Mouse (Mus musculus) limb, embryonic 15.5 days (tissue): ENCODE results near the gene Lemd1. TPM values are rescaled to one million over a fixed set of nuclear protein-coding genes. Genes with fewer than 3 reads are reported as not detected.
A peak's percentile ranks its signal among the peaks of the same experiment; 100 is the strongest.

Experiments used
- ATAC-seq: fragments of 200-750 bp; cut with Nextera tagmentation; 2 replicates; pipeline ENCODE4 v1.8.0; 2017; ENCODE audit warnings: low read depth, moderate TSS enrichment; ENCODE audit not compliant: insufficient number of reproducible peaks, low FRiP score, low TSS enrichment
- H3K27ac ChIP-seq: fragments of 300-500 bp; sonication (generic); 2 replicates; pipeline ENCODE4 v1.5.1; 2015; ENCODE audit warnings: moderate library complexity, mild to moderate bottlenecking, inconsistent platforms
- H3K27me3 ChIP-seq: fragments of 300-500 bp; sonication (generic); 2 replicates; pipeline ENCODE4 v1.6.1; 2015; ENCODE audit warnings: inconsistent platforms
- H3K36me3 ChIP-seq: fragments of 300-500 bp; sonication (generic); 2 replicates; pipeline ENCODE4 v1.6.1; 2015; ENCODE audit warnings: inconsistent platforms
- H3K4me1 ChIP-seq: fragments of 300-500 bp; sonication (generic); 2 replicates; pipeline ENCODE4 v1.6.1; 2015; ENCODE audit warnings: inconsistent platforms
- H3K4me2 ChIP-seq: fragments of 300-500 bp; sonication (generic); 2 replicates; pipeline ENCODE4 v1.6.1; 2015; ENCODE audit warnings: mild to moderate bottlenecking, inconsistent platforms
- H3K4me3 ChIP-seq: fragments of 300-500 bp; sonication (generic); 2 replicates; pipeline ENCODE4 v1.5.1; 2015; ENCODE audit warnings: mild to moderate bottlenecking, inconsistent platforms
- H3K9ac ChIP-seq: fragments of 300-500 bp; sonication (generic); 2 replicates; pipeline ENCODE4 v1.6.1; 2015; ENCODE audit warnings: inconsistent platforms
- H3K9me3 ChIP-seq: fragments of 300-500 bp; sonication (generic); 2 replicates; pipeline ENCODE4 v1.6.1; 2016; ENCODE audit warnings: inconsistent platforms
- WGBS: fragments of 180-500 bp; shearing (Covaris S2); methylation state at CpG from one replicate; pipeline ENCODE4 v1.1.7; 2015; 5-methylcytosine and 5-hydroxymethylcytosine counted together
- polyA plus RNA-seq: library from polyadenylated mRNA; unstranded; fragments of >200 nt; fragmentation: Nextera tagmentation; extraction: Ambion mirVana; gene quantifications from 2 replicates; pipeline ENCODE4 v1.2.1, GENCODE M21; 2015

Lemd1 gene
- polyA plus RNA-seq, 1 experiment from 2014 or later: 0.56 TPM

DNA sequence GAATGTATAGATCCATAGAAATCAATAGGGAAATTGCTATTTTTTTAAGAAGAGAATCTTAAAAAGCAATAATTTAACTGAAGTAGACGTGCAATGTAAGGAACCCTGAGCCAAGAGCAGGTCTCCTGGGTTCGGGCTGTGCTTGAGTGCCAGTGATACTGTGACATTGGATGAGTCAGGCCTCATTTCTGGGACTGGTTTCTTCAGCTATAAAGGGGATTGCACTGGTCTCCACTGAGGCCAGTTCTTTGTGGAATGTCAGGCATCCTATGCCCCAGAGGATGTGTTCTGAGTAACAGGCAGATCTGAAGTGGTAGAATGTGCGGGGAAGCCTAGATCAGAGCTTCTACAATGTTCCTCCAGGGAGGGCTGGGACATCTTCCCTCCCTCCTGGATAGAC lies 15.6 kb downstream of the Lemd1 start:
- no peak for ATAC-seq

GRCm38 (mm10) chr1:132208154-132208553 lies 16.9 kb downstream of the Lemd1 start:
- ATAC-seq: no peak
- Histone ChIP-seq H3K27ac (no peak overlapping the region), H3K4me2 (no peak overlapping the region), H3K27me3 (peaks cover 18% of the 10 kb centered on the region), H3K36me3 (no peaks in the 10 kb centered on the region), H3K9ac (no peak overlapping the region), H3K9me3 (no peaks in the 10 kb centered on the region), H3K4me1 (peaks cover 27% of the 10 kb centered on the region), H3K4me3 (no peak overlapping the region)
- WGBS: 12% methylated on average over 4 of the region's 4 CpGs

More for the DNA sequence above, 15.6 kb downstream of the Lemd1 start:
- Histone ChIP-seq H3K4me1 (peaks cover 19% of the 10 kb centered on the region), H3K36me3 (no peaks in the 10 kb centered on the region), H3K4me3 (no peak overlapping the region), H3K27ac (no peak overlapping the region), H3K27me3 (peaks cover 8% of the 10 kb centered on the region; the same call in 1 of the 2 replicates), H3K4me2 (no peak overlapping the region), H3K9ac (no peak overlapping the region), H3K9me3 (no peaks in the 10 kb centered on the region)
- 70% methylated on average over 3 of the region's 3 CpGs for whole genome bisulfite sequencing

DNA sequence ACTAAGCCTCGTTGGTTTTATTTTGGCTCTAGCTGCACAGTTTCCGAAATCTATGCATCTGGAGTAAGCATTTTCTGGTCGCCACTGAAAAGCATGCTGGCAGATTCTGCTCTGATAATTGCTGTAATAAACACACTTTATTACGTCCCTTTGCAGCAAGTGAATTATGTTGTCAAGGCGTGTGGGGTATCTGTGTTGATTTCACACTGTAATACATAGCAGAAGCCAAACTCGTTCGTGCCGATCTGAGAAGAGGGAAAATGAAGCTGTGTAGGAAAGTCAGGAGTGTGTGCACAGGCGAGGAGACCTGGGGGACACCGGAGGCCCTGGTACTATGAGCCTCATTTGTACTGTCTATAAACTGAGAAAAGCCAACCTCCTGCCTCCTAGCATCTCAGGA lies 18.2 kb downstream of the Lemd1 start:
- H3K27ac ChIP-seq: no peak overlapping the region
- 26% methylated on average over 10 of the region's 10 CpGs for WGBS
- no peak overlapping the region for H3K9ac ChIP-seq
- H3K27me3 ChIP-seq: peaks cover 20% of the 10 kb centered on the region
- H3K36me3 ChIP-seq: no peaks in the 10 kb centered on the region
- peaks cover 27% of the 10 kb centered on the region for H3K4me1 ChIP-seq
- H3K4me3 ChIP-seq: no peak overlapping the region
- ATAC-seq: no peak
- H3K9me3 ChIP-seq: no peaks in the 10 kb centered on the region
- H3K4me2 ChIP-seq: no peak overlapping the region

GRCm38 (mm10) chr1:132210922-132211321 lies 19.7 kb downstream of the Lemd1 start:
- H3K9me3 ChIP-seq: no peaks in the 10 kb centered on the region
- H3K27me3 ChIP-seq: peaks cover 20% of the 10 kb centered on the region
- 16% methylated on average over 7 of the region's 7 CpGs for WGBS
- no peak for ATAC-seq
- H3K4me3 ChIP-seq: no peak overlapping the region
- no peaks in the 10 kb centered on the region for H3K36me3 ChIP-seq
- H3K27ac ChIP-seq: no peak overlapping the region
- peaks cover 27% of the 10 kb centered on the region for H3K4me1 ChIP-seq
- H3K4me2 ChIP-seq: no peak overlapping the region
- no peak overlapping the region for H3K9ac ChIP-seq

DNA sequence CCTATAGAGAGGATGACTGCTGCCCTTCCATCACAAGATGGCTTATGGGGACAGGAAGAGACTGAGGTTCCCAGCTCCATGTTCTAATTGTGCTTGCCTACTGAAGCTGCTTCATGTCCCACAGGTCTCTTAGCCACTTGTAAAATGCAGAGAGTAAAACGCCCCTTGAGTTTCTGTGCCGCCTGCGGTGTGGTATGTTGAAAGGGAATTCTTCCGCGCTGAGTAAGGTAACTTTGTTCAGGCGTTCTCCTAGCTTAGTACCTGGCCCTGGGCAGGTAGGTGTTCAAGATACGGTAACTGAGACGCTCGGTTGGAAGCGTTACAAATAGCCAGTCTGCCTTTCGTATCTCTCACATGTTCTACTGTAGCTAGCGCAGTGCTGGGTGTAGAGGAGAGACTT lies 20.4 kb downstream of the Lemd1 start:
- Histone ChIP-seq H3K9ac (no peak overlapping the region), H3K9me3 (no peaks in the 10 kb centered on the region), H3K4me3 (peak overlapping the region; percentile 34; the same call in 1 of the 2 replicates), H3K4me2 (peak overlapping the region; percentile 40), H3K27me3 (peaks cover 20% of the 10 kb centered on the region), H3K4me1 (peaks cover 27% of the 10 kb centered on the region), H3K27ac (no peak overlapping the region), H3K36me3 (no peaks in the 10 kb centered on the region)
- no peak for ATAC-seq
- WGBS: 34% methylated on average over 12 of the region's 12 CpGs

- Histone ChIP-seq H3K9me3 (no peaks in the 10 kb centered on the region), H3K4me1 (peaks cover 27% of the 10 kb centered on the region), H3K36me3 (no peaks in the 10 kb centered on the region), H3K27ac (no peak overlapping the region), H3K9ac (no peak overlapping the region), H3K4me3 (peak overlapping the region; percentile 34), H3K4me2 (peak overlapping the region; percentile 40), H3K27me3 (peaks cover 20% of the 10 kb centered on the region)
- WGBS: 4% methylated on average over 20 of the region's 20 CpGs
- no peak for ATAC-seq
Measured at GRCm38 (mm10) chr1:132212218-132212617, 21.0 kb downstream of the Lemd1 start.

GRCm38 (mm10) chr1:132213076-132213475 lies 21.8 kb downstream of the Lemd1 start:
- Histone ChIP-seq H3K36me3 (no peaks in the 10 kb centered on the region), H3K9me3 (no peaks in the 10 kb centered on the region), H3K27ac (no peak overlapping the region), H3K4me2 (no peak overlapping the region), H3K4me1 (peaks cover 23% of the 10 kb centered on the region), H3K4me3 (no peak overlapping the region), H3K9ac (no peak overlapping the region), H3K27me3 (peaks cover 20% of the 10 kb centered on the region)
- no peak for ATAC-seq
- 42% methylated on average over 6 of the region's 6 CpGs for WGBS

- peaks cover 12% of the 10 kb centered on the region; the same call in 1 of the 2 replicates for H3K4me1 ChIP-seq
- no peak overlapping the region for H3K4me2 ChIP-seq
- ATAC-seq: no peak
- peaks cover 26% of the 10 kb centered on the region for H3K27me3 ChIP-seq
- no peaks in the 10 kb centered on the region for H3K9me3 ChIP-seq
- no peak overlapping the region for H3K27ac ChIP-seq
- WGBS: 50% methylated on average over 3 of the region's 3 CpGs
- H3K4me3 ChIP-seq: no peak overlapping the region
- no peaks in the 10 kb centered on the region for H3K36me3 ChIP-seq
- no peak overlapping the region for H3K9ac ChIP-seq
Measured at GRCm38 (mm10) chr1:132216276-132216675, 25.0 kb downstream of the Lemd1 start.

DNA sequence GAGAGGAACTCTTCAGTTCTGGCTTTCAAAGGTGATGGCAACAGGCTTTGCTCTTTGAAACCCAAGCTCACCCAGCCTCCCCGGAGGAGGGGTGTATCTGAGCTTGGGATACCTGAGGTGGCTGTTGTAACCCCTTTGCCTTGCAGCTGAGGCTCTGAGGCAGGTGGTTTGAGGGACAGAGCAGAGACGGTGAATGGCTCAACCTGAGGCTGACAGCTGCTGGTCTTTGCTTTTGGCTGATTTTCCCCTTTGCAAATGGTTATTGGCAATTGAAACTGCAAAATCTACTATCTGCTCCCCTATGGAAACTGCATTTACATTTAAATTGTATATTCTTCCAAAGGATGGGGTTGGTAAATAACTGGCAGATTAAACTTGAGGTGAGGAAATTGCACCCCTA lies 30.4 kb downstream of the Lemd1 start:
- 36% methylated on average over 2 of the region's 2 CpGs for WGBS
- H3K4me3 ChIP-seq: no peak overlapping the region
- no peak for ATAC-seq
- peaks cover 8% of the 10 kb centered on the region for H3K27me3 ChIP-seq
- H3K9me3 ChIP-seq: no peaks in the 10 kb centered on the region
- no peak overlapping the region for H3K27ac ChIP-seq
- no peak overlapping the region for H3K4me2 ChIP-seq
- H3K9ac ChIP-seq: no peak overlapping the region
- no peaks in the 10 kb centered on the region for H3K36me3 ChIP-seq
- no peaks in the 10 kb centered on the region for H3K4me1 ChIP-seq

DNA sequence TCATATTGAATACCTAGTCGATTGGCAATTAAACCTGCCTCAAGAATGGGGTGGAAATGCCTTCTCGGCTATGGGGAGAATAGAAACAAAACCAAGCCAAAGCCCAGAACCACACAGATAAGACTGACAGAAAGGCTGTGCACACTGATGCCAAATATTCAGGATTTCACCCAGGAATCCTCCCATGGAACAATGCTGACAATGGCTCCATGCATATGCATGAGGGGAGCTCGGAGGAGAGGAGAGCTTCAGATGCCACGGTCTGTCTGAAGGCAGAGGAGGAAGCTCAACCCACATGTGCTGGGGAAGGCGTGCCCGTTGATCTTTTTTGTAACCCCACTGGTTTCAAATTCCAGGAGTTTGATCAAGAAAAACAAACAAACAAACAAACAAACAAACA lies 30.9 kb downstream of the Lemd1 start:
- H3K4me2 ChIP-seq: no peak overlapping the region
- H3K27me3 ChIP-seq: peaks cover 8% of the 10 kb centered on the region
- no peaks in the 10 kb centered on the region for H3K9me3 ChIP-seq
- no peaks in the 10 kb centered on the region for H3K36me3 ChIP-seq
- no peak overlapping the region for H3K27ac ChIP-seq
- H3K9ac ChIP-seq: no peak overlapping the region
- 38% methylated on average over 6 of the region's 6 CpGs for WGBS
- H3K4me1 ChIP-seq: no peaks in the 10 kb centered on the region
- no peak for ATAC-seq
- H3K4me3 ChIP-seq: no peak overlapping the region

- Histone ChIP-seq H3K4me1 (no peaks in the 10 kb centered on the region), H3K27ac (no peak overlapping the region), H3K9ac (no peak overlapping the region), H3K9me3 (no peaks in the 10 kb centered on the region), H3K4me3 (no peak overlapping the region), H3K36me3 (no peaks in the 10 kb centered on the region), H3K27me3 (no peaks in the 10 kb centered on the region), H3K4me2 (no peak overlapping the region)
- WGBS: 60% methylated on average over 12 of the region's 13 CpGs
- no peak for ATAC-seq
Measured at GRCm38 (mm10) chr1:132226297-132227080, 35.3 kb downstream of the Lemd1 start.

DNA sequence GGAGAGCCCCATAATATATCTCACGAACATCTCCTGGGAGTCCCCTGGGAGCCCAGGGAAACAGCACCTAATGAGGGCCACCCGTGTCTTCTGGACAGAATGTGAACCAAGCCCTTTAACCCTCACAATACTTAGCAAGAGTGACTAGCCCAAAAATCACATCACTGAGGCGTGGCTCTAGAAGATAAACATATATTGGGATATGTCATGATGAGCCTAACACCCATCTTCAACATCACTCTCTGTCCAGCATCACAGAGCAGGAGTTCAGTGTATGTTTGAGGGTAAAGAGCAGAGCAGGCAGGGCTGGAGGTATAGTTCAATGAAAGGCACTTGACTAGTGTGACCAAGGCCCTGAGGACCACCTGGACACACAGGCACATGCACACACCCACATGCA lies 38.4 kb downstream of the Lemd1 start, which contains the start of gene Gm10188:
Gm10188 (minus strand) TSS at position 101 of the 400 bp plus-strand sequence.
- Histone ChIP-seq H3K9me3 (no peaks in the 10 kb centered on the region), H3K27me3 (no peaks in the 10 kb centered on the region), H3K9ac (no peak within 1 kb of the TSS), H3K4me1 (no peaks in the 10 kb centered on the region), H3K4me3 (no peak within 1 kb of the TSS), H3K4me2 (no peak within 1 kb of the TSS), H3K27ac (no peak within 1 kb of the TSS), H3K36me3 (no peaks in the 10 kb centered on the region)
- WGBS: 85% methylated on average over 3 of the region's 3 CpGs
- ATAC-seq: no peak
